Mouse (Mus musculus): ENCODE measurements around the gene Fip1l1. TPM values are rescaled to one million over a fixed set of nuclear protein-coding genes. Genes with fewer than 3 reads are reported as not detected.
A peak's percentile ranks its signal among the peaks of the same experiment; 100 is the strongest.

The Fip1l1 gene
- polyA plus RNA-seq, 1 experiment: 18.6 TPM

GRCm38 (mm10) chr5:74536180-74536947 lies 1.1 kb downstream of the Fip1l1 start:
- Histone ChIP-seq H3K36me3 (ENCODE audit: control insufficient read depth, insufficient read depth, low read length) (peaks cover 6% of the 10 kb centered on the region), H3K27ac (ENCODE audit: insufficient read depth, low read length) (peak overlapping the region; percentile 95; the same call in 1 of the 2 replicates), H3K27me3 (ENCODE audit: control insufficient read depth, insufficient read depth, low read length) (no peaks in the 10 kb centered on the region), H3K4me1 (ENCODE audit: control insufficient read depth, insufficient read depth, insufficient read length) (peaks cover 6% of the 10 kb centered on the region), H3K4me3 (ENCODE audit: extremely low read depth, insufficient read depth, insufficient read length) (peak overlapping the region; percentile 81)
- WGBS: 41% methylated on average over 12 of the region's 12 CpGs
- TF ChIP-seq CTCF (IDR thresholded peaks at IDR 0.05; ENCODE audit: extremely low read depth, insufficient read depth, insufficient read length, insufficient replicate concordance) (no peak), POLR2A (IDR thresholded peaks at IDR 0.05; ENCODE audit: low read depth, low read length) (no peak)
- no peak for DNase-seq (ENCODE audit: low read depth in 1 of 2, low spot score in 2 of 2)

- 90% methylated on average over 4 of the region's 4 CpGs for WGBS
- no peak for TF ChIP-seq CTCF (IDR thresholded peaks at IDR 0.05; ENCODE audit: extremely low read depth, insufficient read depth, insufficient read length, insufficient replicate concordance)
Observed at GRCm38 (mm10) chr5:74545606-74546005, 10.4 kb downstream of the Fip1l1 start.

DNA sequence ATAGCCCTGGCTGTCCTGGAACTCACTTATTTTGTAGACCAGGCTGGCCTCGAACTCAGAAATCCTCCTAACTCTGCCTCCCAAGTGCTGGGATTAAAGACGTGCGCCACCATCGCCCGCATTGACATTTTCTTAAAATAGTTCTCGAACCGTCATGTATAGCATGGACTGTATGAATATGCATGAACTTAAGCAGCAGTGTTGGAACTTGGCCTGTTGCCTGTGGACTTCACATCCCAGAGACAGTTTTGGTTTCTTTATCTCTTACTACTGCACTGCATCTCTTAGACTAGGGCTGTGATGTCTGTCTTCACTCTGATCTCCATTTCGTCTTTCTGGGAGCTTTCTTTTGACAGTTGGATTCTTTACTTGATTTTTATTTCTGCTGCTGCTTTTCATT lies 14.3 kb downstream of the Fip1l1 start:
- no peak overlapping the region for H3K4me3 ChIP-seq (ENCODE audit: extremely low read depth, insufficient read depth, insufficient read length)
- TF ChIP-seq POLR2A (IDR thresholded peaks at IDR 0.05; ENCODE audit: low read depth, low read length) (no peak), CTCF (IDR thresholded peaks at IDR 0.05; ENCODE audit: extremely low read depth, insufficient read depth, insufficient read length, insufficient replicate concordance) (no peak)
- no peak for DNase-seq (ENCODE audit: low read depth in 1 of 2, low spot score in 2 of 2)
- peaks cover 26% of the 10 kb centered on the region for H3K36me3 ChIP-seq (ENCODE audit: control insufficient read depth, insufficient read depth, low read length)
- H3K4me1 ChIP-seq (ENCODE audit: control insufficient read depth, insufficient read depth, insufficient read length): no peaks in the 10 kb centered on the region
- WGBS: 93% methylated on average over 8 of the region's 8 CpGs
- no peaks in the 10 kb centered on the region for H3K27me3 ChIP-seq (ENCODE audit: control insufficient read depth, insufficient read depth, low read length)
- H3K27ac ChIP-seq (ENCODE audit: insufficient read depth, low read length): no peak overlapping the region

More at GRCm38 (mm10) chr5:74545606-74546005, 10.4 kb downstream of the Fip1l1 start:
- peaks cover 27% of the 10 kb centered on the region for H3K36me3 ChIP-seq (ENCODE audit: control insufficient read depth, insufficient read depth, low read length)
- H3K4me3 ChIP-seq (ENCODE audit: extremely low read depth, insufficient read depth, insufficient read length): no peak overlapping the region
- DNase-seq (ENCODE audit: low read depth in 1 of 2, low spot score in 2 of 2): no peak
- H3K4me1 ChIP-seq (ENCODE audit: control insufficient read depth, insufficient read depth, insufficient read length): no peaks in the 10 kb centered on the region
- H3K27me3 ChIP-seq (ENCODE audit: control insufficient read depth, insufficient read depth, low read length): no peaks in the 10 kb centered on the region
- H3K27ac ChIP-seq (ENCODE audit: insufficient read depth, low read length): no peak overlapping the region

GRCm38 (mm10) chr5:74561151-74561550 lies 25.9 kb downstream of the Fip1l1 start:
- no peak overlapping the region for H3K4me3 ChIP-seq (ENCODE audit: extremely low read depth, insufficient read depth, insufficient read length)
- H3K4me1 ChIP-seq (ENCODE audit: control insufficient read depth, insufficient read depth, insufficient read length): no peaks in the 10 kb centered on the region
- no peaks in the 10 kb centered on the region for H3K27me3 ChIP-seq (ENCODE audit: control insufficient read depth, insufficient read depth, low read length)
- WGBS: 93% methylated on average over 1 of the region's 1 CpGs
- TF ChIP-seq CTCF (IDR thresholded peaks at IDR 0.05; ENCODE audit: extremely low read depth, insufficient read depth, insufficient read length, insufficient replicate concordance) (no peak), POLR2A (IDR thresholded peaks at IDR 0.05; ENCODE audit: low read depth, low read length) (no peak)
- no peak for DNase-seq (ENCODE audit: low read depth in 1 of 2, low spot score in 2 of 2)
- peaks cover 23% of the 10 kb centered on the region for H3K36me3 ChIP-seq (ENCODE audit: control insufficient read depth, insufficient read depth, low read length)
- no peak overlapping the region for H3K27ac ChIP-seq (ENCODE audit: insufficient read depth, low read length)

- no peak overlapping the region for H3K27ac ChIP-seq (ENCODE audit: insufficient read depth, low read length)
- peaks cover 21% of the 10 kb centered on the region for H3K36me3 ChIP-seq (ENCODE audit: control insufficient read depth, insufficient read depth, low read length)
- no peaks in the 10 kb centered on the region for H3K4me1 ChIP-seq (ENCODE audit: control insufficient read depth, insufficient read depth, insufficient read length)
- H3K27me3 ChIP-seq (ENCODE audit: control insufficient read depth, insufficient read depth, low read length): no peaks in the 10 kb centered on the region
- 96% methylated on average over 6 of the region's 6 CpGs for WGBS
- no peak for TF ChIP-seq POLR2A (IDR thresholded peaks at IDR 0.05; ENCODE audit: low read depth, low read length)
- TF ChIP-seq CTCF (IDR thresholded peaks at IDR 0.05; ENCODE audit: extremely low read depth, insufficient read depth, insufficient read length, insufficient replicate concordance): no peak
- no peak overlapping the region for H3K4me3 ChIP-seq (ENCODE audit: extremely low read depth, insufficient read depth, insufficient read length)
- no peak for DNase-seq (ENCODE audit: low read depth in 1 of 2, low spot score in 2 of 2)
Observed at GRCm38 (mm10) chr5:74571767-74572166, 36.5 kb downstream of the Fip1l1 start.

DNA sequence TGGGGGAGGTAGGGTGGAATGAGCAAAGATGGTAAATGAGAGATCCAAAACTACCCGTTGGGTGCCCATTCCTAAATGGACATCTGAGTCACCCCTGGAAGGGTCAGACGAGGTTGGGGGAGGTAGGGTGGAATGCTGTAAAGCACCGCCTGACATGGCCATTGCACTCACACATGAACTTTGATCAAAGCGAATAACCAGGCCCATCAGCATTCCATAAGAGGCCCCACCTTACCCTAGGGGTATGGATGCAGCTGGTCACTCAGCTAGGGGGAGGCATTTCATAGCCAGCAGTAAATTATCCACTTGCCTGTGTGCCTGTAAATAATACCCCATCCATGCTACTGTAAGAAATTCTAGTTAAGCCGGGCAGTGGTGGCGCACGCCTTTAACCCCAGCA lies 53.9 kb downstream of the Fip1l1 start:
- H3K4me1 ChIP-seq (ENCODE audit: control insufficient read depth, insufficient read depth, insufficient read length): no peaks in the 10 kb centered on the region
- no peak overlapping the region for H3K27ac ChIP-seq (ENCODE audit: insufficient read depth, low read length)
- no peak overlapping the region for H3K4me3 ChIP-seq (ENCODE audit: extremely low read depth, insufficient read depth, insufficient read length)
- peaks cover 31% of the 10 kb centered on the region for H3K36me3 ChIP-seq (ENCODE audit: control insufficient read depth, insufficient read depth, low read length)
- TF ChIP-seq POLR2A (IDR thresholded peaks at IDR 0.05; ENCODE audit: low read depth, low read length): no peak
- TF ChIP-seq CTCF (IDR thresholded peaks at IDR 0.05; ENCODE audit: extremely low read depth, insufficient read depth, insufficient read length, insufficient replicate concordance): no peak
- H3K27me3 ChIP-seq (ENCODE audit: control insufficient read depth, insufficient read depth, low read length): no peaks in the 10 kb centered on the region
- WGBS: 95% methylated on average over 7 of the region's 7 CpGs
- no peak for DNase-seq (ENCODE audit: low read depth in 1 of 2, low spot score in 2 of 2)

DNA sequence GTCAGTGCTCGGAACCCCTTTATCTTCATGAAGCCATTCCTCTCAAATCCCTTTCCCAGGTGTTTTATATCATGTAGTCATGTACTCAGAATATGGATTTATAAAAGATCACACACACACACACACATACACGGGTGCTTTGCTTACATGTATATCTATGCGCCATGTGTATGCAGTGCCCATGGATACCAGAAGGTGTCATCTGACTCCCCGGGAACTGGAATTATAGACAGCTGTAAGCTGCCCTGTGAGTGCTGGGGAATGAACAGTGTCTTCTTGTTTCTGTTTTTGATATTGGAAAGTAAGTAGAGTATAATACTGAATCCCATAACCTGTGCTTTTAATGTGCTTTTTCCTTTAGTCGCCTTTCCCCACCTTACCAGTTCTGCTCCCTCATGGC lies 56.2 kb downstream of the Fip1l1 start:
- H3K4me1 ChIP-seq (ENCODE audit: control insufficient read depth, insufficient read depth, insufficient read length): no peaks in the 10 kb centered on the region
- no peak overlapping the region for H3K27ac ChIP-seq (ENCODE audit: insufficient read depth, low read length)
- peaks cover 37% of the 10 kb centered on the region for H3K36me3 ChIP-seq (ENCODE audit: control insufficient read depth, insufficient read depth, low read length)
- no peak overlapping the region for H3K4me3 ChIP-seq (ENCODE audit: extremely low read depth, insufficient read depth, insufficient read length)
- DNase-seq (ENCODE audit: low read depth in 1 of 2, low spot score in 2 of 2): no peak
- WGBS: 94% methylated on average over 5 of the region's 5 CpGs
- TF ChIP-seq POLR2A (IDR thresholded peaks at IDR 0.05; ENCODE audit: low read depth, low read length) (no peak), CTCF (IDR thresholded peaks at IDR 0.05; ENCODE audit: extremely low read depth, insufficient read depth, insufficient read length, insufficient replicate concordance) (no peak)
- no peaks in the 10 kb centered on the region for H3K27me3 ChIP-seq (ENCODE audit: control insufficient read depth, insufficient read depth, low read length)

All from spleen, adult 2 months (tissue).